Mouse (Mus musculus) liver, embryonic 14.5 days (tissue): ENCODE data around the gene Btbd16. TPM values are rescaled to one million over a fixed set of nuclear protein-coding genes. Genes with fewer than 3 reads are reported as not detected.

ENCODE experiments used
- ATAC-seq: fragments of 200-750 bp; cut with Nextera tagmentation; 2 replicates; pipeline ENCODE4 v1.8.0; 2017; ENCODE audit warnings: moderate number of reproducible peaks, mild to moderate bottlenecking, moderate library complexity; ENCODE audit not compliant: insufficient read depth
- DNase-seq, 3 experiments: peaks; one replicate each; pipeline ENCODE4 v3.0.0-alpha.2; 2012 to 2013; ENCODE audit warnings: low read depth in 3 of 3, low spot score in 3 of 3
- H3K27ac ChIP-seq: fragments of 300-500 bp; sonication (generic); 2 replicates; pipeline ENCODE4 v1.5.1; 2014; ENCODE audit warnings: moderate library complexity, mild to moderate bottlenecking, control low read depth, inconsistent platforms
- H3K27me3 ChIP-seq: fragments of 300-500 bp; sonication (generic); 2 replicates; pipeline ENCODE4 v1.6.1; 2014; ENCODE audit warnings: mild to moderate bottlenecking, low read length, moderate library complexity; ENCODE audit not compliant: control insufficient read depth, insufficient read depth
- H3K36me3 ChIP-seq: fragments of 300-500 bp; sonication (generic); replicated peaks from 2 replicates; pipeline ENCODE4 v1.6.1; 2014; ENCODE audit warnings: low read depth; ENCODE audit not compliant: control insufficient read depth, insufficient read depth
- H3K4me1 ChIP-seq, 2 experiments: fragments of 200-500 bp in 1 of 2; fragments of 300-500 bp in 1 of 2; sonication (generic) in 1 of 2; replicated peaks; 2 replicates each; pipeline ENCODE4 v1.6.1; 2012 to 2014; ENCODE audit warnings: antibody characterized with exemption in 1 of 2, inconsistent platforms in 1 of 2, low read length in 1 of 2; ENCODE audit not compliant: control insufficient read depth in 2 of 2, insufficient read depth in 2 of 2
- H3K4me2 ChIP-seq: fragments of 300-500 bp; sonication (generic); 2 replicates; pipeline ENCODE4 v1.6.1; 2014; ENCODE audit warnings: low read depth, mild to moderate bottlenecking, control low read depth, moderate library complexity
- H3K4me3 ChIP-seq, 2 experiments: fragments of 200-500 bp in 1 of 2; fragments of 300-500 bp in 1 of 2; sonication (generic) in 1 of 2; 2 replicates each; pipeline ENCODE4 v1.5.1; 2012 to 2014; ENCODE audit warnings: low read depth in 2 of 2, low read length in 2 of 2, mild to moderate bottlenecking in 2 of 2, control low read depth in 1 of 2, inconsistent platforms in 1 of 2, moderate library complexity in 1 of 2; ENCODE audit not compliant: insufficient read depth in 1 of 2
- H3K9ac ChIP-seq: fragments of 300-500 bp; sonication (generic); replicated peaks from 2 replicates; pipeline ENCODE4 v1.6.1; 2014; ENCODE audit warnings: mild to moderate bottlenecking, control low read depth, moderate library complexity
- H3K9me3 ChIP-seq: fragments of 300-500 bp; sonication (generic); 2 replicates; pipeline ENCODE4 v1.6.1; 2016; ENCODE audit warnings: low read length, mixed read lengths; ENCODE audit not compliant: control insufficient read depth
- CTCF ChIP-seq: IDR thresholded peaks from 2 replicates; pipeline ENCODE4 v1.5.1; 2016; ENCODE audit warnings: antibody characterized with exemption, low read depth, control low read depth
- EP300 ChIP-seq: IDR thresholded peaks from 2 replicates; pipeline ENCODE4 v1.6.1; 2016; ENCODE audit warnings: antibody characterized with exemption, low read depth
- WGBS: fragments of 180-500 bp; shearing (Covaris S2); extraction: QIAGEN DNeasy Blood & Tissue Kit; methylation state at CpG from one replicate; pipeline ENCODE4 v1.1.7; 2014; ENCODE audit not compliant: insufficient replicate concordance; 5-methylcytosine and 5-hydroxymethylcytosine counted together
- polyA plus RNA-seq, 2 experiments: library from polyadenylated mRNA; depleted of rRNA in 1 of 2; stranded (reverse) in 1 of 2; unstranded in 1 of 2; fragments of >200 nt; fragmentation: Nextera tagmentation in 1 of 2; extraction: Ambion mirVana in 1 of 2; gene quantifications; 2 replicates each; pipeline versions ENCODE4 v1.2.1 to v1.2.3; 2012 to 2014

Btbd16 gene
- polyA plus RNA-seq, 2 experiments, result 0.05 TPM; not detected in 1

- TF ChIP-seq EP300 (no peak), CTCF (no peak)
- Histone ChIP-seq H3K4me1 (no peaks in the 10 kb centered on the region), H3K4me2 (no peak overlapping the region), H3K27me3 (no peaks in the 10 kb centered on the region), H3K9ac (no peak overlapping the region), H3K27ac (no peak overlapping the region), H3K9me3 (no peaks in the 10 kb centered on the region), H3K4me3 (no peak overlapping the region), H3K36me3 (no peaks in the 10 kb centered on the region)
- ATAC-seq (no peak), DNase-seq (no peak)
- WGBS, result 49% methylated on average over 3 of the region's 3 CpGs
These were observed 52.5 kb downstream of the Btbd16 start for GRCm38 (mm10) chr7:130826343-130826742.

DNA sequence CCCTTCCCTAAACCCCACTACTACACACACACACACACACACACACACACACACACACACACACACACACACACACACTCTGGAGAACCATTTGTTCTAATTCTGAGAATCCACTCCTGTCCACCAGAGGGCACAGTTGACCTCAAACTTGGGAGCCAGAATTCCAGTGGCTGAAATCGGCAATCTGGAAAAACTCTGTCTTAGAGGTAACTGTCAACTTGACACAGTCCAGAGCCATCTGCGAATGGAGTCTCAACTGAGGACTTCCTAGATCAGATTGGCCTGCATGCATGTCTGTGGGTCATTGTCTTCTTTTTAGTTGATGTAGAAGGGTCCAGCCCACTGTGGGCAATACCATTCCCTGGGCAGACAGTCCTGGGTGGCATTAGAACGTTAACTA lies 53.6 kb downstream of the Btbd16 start:
- WGBS, result 40% methylated on average over 3 of the region's 3 CpGs

DNA sequence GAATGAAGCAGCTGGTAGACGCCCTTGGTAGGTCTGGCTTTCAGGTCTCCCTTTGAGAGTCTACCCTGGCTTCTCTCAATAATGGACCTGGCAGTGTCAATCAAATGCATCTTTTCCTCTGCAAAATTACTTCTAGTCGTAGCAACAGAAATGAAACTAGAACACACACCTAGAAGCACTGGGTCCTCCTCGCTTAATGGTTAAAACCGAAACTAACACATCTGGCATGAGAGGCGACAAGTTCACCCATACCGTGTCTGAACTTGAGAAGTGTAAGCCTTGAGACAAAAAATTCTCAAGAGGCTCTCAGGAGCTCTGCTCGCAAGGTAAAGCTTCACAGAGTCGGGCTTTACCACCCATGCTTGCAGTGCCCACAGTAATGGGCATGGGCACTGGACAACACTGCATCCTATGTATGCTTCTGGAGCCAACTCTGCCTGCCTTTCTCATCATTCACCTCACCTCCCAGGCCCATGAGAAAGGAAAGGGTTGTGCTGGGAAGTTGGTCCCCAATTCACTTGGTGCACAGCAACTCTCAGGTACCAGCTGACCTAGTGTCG lies 54.1 kb downstream of the Btbd16 start:
- Histone ChIP-seq H3K9me3 (no peaks in the 10 kb centered on the region), H3K36me3 (no peaks in the 10 kb centered on the region), H3K4me1 (no peaks in the 10 kb centered on the region), H3K4me3 (no peak overlapping the region), H3K4me2 (no peak overlapping the region), H3K27me3 (no peaks in the 10 kb centered on the region), H3K27ac (no peak overlapping the region), H3K9ac (no peak overlapping the region)
- ATAC-seq, result no peak
- WGBS, result 60% methylated on average over 9 of the region's 9 CpGs
- TF ChIP-seq CTCF (no peak), EP300 (no peak)
- no peak for DNase-seq

More for the DNA sequence above, 53.6 kb downstream of the Btbd16 start:
- H3K4me3 ChIP-seq, result no peak overlapping the region
- H3K9ac ChIP-seq, result no peak overlapping the region
- TF ChIP-seq CTCF (peak; percentile 58), EP300 (no peak)
- no peaks in the 10 kb centered on the region for H3K4me1 ChIP-seq
- no peak for ATAC-seq
- DNase-seq, result no peak
- no peak overlapping the region for H3K4me2 ChIP-seq
- no peaks in the 10 kb centered on the region for H3K36me3 ChIP-seq
- H3K9me3 ChIP-seq, result no peaks in the 10 kb centered on the region
- H3K27me3 ChIP-seq, result no peaks in the 10 kb centered on the region
- H3K27ac ChIP-seq, result no peak overlapping the region

DNA sequence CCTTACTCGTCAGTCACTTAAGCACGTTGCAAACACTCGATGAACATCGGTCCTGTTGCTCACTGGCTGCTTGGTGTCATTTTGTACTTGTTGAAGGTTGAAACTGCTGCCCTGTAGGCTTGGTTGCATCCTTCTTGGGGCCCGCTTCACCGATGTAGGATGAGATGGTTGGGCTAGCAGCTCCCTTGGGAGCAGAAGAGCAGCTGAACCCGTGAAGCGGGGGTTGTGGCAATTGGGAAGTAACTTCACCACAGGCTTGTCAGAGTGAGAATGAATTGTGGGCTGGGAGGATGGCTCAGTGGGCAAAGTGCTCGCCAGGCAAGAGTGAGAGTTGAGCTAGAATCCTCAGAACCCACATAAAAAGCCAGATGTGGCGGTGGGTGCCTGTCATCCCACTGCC lies 54.6 kb downstream of the Btbd16 start:
- Histone ChIP-seq H3K9me3 (no peaks in the 10 kb centered on the region), H3K9ac (no peak overlapping the region), H3K4me2 (no peak overlapping the region), H3K27me3 (no peaks in the 10 kb centered on the region), H3K36me3 (no peaks in the 10 kb centered on the region), H3K4me1 (no peaks in the 10 kb centered on the region), H3K4me3 (no peak overlapping the region), H3K27ac (no peak overlapping the region)
- no peak for DNase-seq
- ATAC-seq, result no peak
- WGBS, result 55% methylated on average over 10 of the region's 10 CpGs
- TF ChIP-seq CTCF, result no peak
- TF ChIP-seq EP300, result no peak

DNA sequence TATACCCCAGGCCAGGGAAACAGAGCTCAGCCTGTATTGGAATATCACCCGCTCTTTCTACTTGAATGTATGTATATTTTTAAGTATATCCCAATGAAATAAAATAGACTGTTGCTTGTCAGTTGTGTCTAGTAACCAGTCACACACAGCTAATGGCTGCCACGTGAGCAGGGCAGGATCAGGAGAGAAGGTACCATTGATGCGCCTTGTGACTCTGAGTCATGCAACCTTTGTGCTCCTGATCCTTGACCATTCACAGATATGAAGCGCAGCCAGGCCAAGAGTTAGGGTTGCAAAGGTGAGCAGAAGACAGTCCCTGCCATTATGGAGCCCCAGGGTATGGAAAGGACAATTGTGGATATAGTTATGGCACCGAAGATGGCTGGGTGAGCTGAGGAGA lies 57.7 kb downstream of the Btbd16 start:
- H3K27ac ChIP-seq, result no peak overlapping the region
- H3K9me3 ChIP-seq, result no peaks in the 10 kb centered on the region
- no peak overlapping the region for H3K4me2 ChIP-seq
- H3K4me3 ChIP-seq, result no peak overlapping the region
- no peak for DNase-seq
- H3K36me3 ChIP-seq, result no peaks in the 10 kb centered on the region
- H3K27me3 ChIP-seq, result no peaks in the 10 kb centered on the region
- 59% methylated on average over 5 of the region's 5 CpGs for WGBS
- H3K9ac ChIP-seq, result no peak overlapping the region
- TF ChIP-seq EP300, result no peak
- no peak for TF ChIP-seq CTCF
- peaks cover 0 to 5% of the 10 kb centered on the region in 2 experiments; a peak in 1 of 4 replicates for H3K4me1 ChIP-seq
- ATAC-seq, result no peak
